Mouse (Mus musculus): ENCODE data around the gene Nr1i3.

DNA sequence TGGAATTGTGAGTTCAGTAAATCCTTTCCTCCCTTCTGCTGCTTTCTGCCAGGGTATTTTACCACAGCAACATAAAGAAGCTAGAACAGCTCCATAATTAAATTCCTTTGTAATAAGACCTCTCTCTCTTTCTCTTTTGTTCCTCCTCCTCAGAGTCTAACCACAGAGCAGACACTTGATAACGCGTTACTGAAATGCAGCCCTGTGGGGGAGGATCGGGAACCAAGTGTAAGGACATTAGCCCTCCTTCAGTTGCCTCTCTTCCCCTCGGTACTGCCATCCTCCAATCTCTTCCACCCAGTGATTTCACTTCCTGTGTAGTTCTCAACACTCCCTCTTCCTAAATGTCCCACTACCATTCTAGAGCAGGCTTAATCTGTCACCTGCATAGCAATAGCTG lies 4.4 kb upstream of the Nr1i3 start:
- TF ChIP-seq POLR2A (IDR thresholded peaks at IDR 0.05; ENCODE audit: low read depth, low read length) (no peak), CTCF (IDR thresholded peaks at IDR 0.05; ENCODE audit: extremely low read depth, insufficient read depth, insufficient read length, insufficient replicate concordance) (no peak)
